Mouse (Mus musculus) midbrain, embryonic 10.5 days (tissue): ENCODE data around the gene Agxt2. TPM values are rescaled to one million over a fixed set of nuclear protein-coding genes. Genes with fewer than 3 reads are reported as not detected.

Source experiments
- DNase-seq: peaks from one replicate; pipeline ENCODE4 v3.0.0-alpha.2; 2017; ENCODE audit warnings: low spot score
- H3K27ac ChIP-seq: fragments of 300-500 bp; sonication (generic); replicated peaks from 2 replicates; pipeline ENCODE4 v1.5.1; 2016; ENCODE audit warnings: mild to moderate bottlenecking
- H3K27me3 ChIP-seq: fragments of 300-500 bp; sonication (generic); 2 replicates; pipeline ENCODE4 v1.6.1; 2016; ENCODE audit warnings: low read depth, mild to moderate bottlenecking; ENCODE audit not compliant: poor library complexity, severe bottlenecking
- H3K36me3 ChIP-seq: fragments of 300-500 bp; sonication (generic); 2 replicates; pipeline ENCODE4 v1.6.1; 2016; ENCODE audit warnings: mild to moderate bottlenecking, moderate library complexity
- H3K4me1 ChIP-seq: fragments of 300-500 bp; sonication (generic); 2 replicates; pipeline ENCODE4 v1.6.1; 2016
- H3K4me3 ChIP-seq: fragments of 300-500 bp; sonication (generic); 2 replicates; pipeline ENCODE4 v1.5.1; 2016; ENCODE audit warnings: mild to moderate bottlenecking, moderate library complexity
- H3K9me3 ChIP-seq: fragments of 300-500 bp; sonication (generic); replicated peaks from 2 replicates; pipeline ENCODE4 v1.6.1; 2016; ENCODE audit warnings: mild to moderate bottlenecking
- WGBS: fragments of 180-500 bp; shearing (Covaris S2); methylation state at CpG from one replicate; pipeline ENCODE4 v1.1.7; 2016; 5-methylcytosine and 5-hydroxymethylcytosine counted together
- polyA plus RNA-seq: library from polyadenylated mRNA; unstranded; fragments of >200 nt; fragmentation: Nextera tagmentation; extraction: Ambion mirVana; gene quantifications from 2 replicates; pipeline ENCODE4 v1.2.1, GENCODE M21; 2016

Gene Agxt2
- polyA plus RNA-seq, 1 experiment from 2014 or later: not detected

- 79% methylated on average over 1 of the region's 1 CpGs for WGBS
- peaks cover 55% of the 10 kb centered on the region for H3K36me3 ChIP-seq
Measured at GRCm38 (mm10) chr15:10442275-10442674, 83.9 kb downstream of the Agxt2 start.

GRCm38 (mm10) chr15:10447102-10447501 lies 88.8 kb downstream of the Agxt2 start:
- 93% methylated on average over 3 of the region's 3 CpGs for WGBS
- Histone ChIP-seq H3K36me3 (peaks cover 83% of the 10 kb centered on the region), H3K9me3 (no peaks in the 10 kb centered on the region), H3K4me1 (no peaks in the 10 kb centered on the region), H3K27me3 (no peaks in the 10 kb centered on the region), H3K4me3 (no peak overlapping the region), H3K27ac (no peak overlapping the region)
- no peak for DNase-seq

More at GRCm38 (mm10) chr15:10442275-10442674, 83.9 kb downstream of the Agxt2 start:
- Histone ChIP-seq H3K4me1 (no peaks in the 10 kb centered on the region), H3K9me3 (no peaks in the 10 kb centered on the region), H3K27ac (no peak overlapping the region), H3K27me3 (no peaks in the 10 kb centered on the region), H3K4me3 (no peak overlapping the region)
- no peak for DNase-seq

Other genes starting within 250 kb of the Agxt2 start
- gene Prlr, start 181.3 kb upstream of the Agxt2 start, polyA plus RNA-seq: 0.28 and 0.29 TPM in 2 replicates
- gene Gm21973, start 33.2 kb upstream of the Agxt2 start, polyA plus RNA-seq: not detected in 2 replicates
- gene Dnajc21, start 112.0 kb downstream of the Agxt2 start, polyA plus RNA-seq: 12.9 TPM in 2 replicates
- 122 and 139 TPM in 2 replicates for gene Brix1, start 127.4 kb downstream of the Agxt2 start, polyA plus RNA-seq
- 45.8 and 52.2 TPM in 2 replicates for gene Rad1, start 127.5 kb downstream of the Agxt2 start, polyA plus RNA-seq
- gene Ttc23l, start 200.1 kb downstream of the Agxt2 start, polyA plus RNA-seq: not detected in 2 replicates